Mouse (Mus musculus): ENCODE results near the gene H2-K1.

H2-K1 gene

GRCm38 (mm10) chr17:34000150-34000537 is at the start of gene H2-K1:
Gene H2-K1, minus strand, starts transcription at chr17:34000347.
- peak; percentile 91 for DNase-seq (ENCODE audit: low read depth, low spot score)

GRCm38 (mm10) chr17:34047404-34048050 is 47.4 kb upstream of the H2-K1 start:
- no peak for DNase-seq (ENCODE audit: low read depth, low spot score)

DNA sequence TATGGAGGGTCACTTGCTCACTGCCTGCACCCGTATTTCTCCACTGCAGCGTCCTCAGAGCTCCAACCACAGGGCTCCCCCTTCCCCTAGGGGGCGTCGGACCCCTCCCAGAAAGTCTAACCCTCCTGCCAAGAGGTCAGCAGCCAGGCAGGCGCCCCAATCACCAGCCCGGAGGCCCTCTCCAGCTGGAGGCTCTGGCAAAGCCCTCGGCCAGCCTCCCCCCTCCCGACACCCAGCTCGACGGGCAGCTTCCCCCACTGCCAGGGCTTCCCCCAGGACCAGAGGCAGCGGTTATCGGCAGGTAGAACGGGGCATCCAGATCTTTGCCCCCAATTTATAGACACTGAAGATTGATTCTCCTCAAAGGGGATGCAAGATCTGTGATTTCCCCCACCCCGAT is 45.8 kb upstream of the H2-K1 start:
- DNase-seq (ENCODE audit: low read depth, low spot score), result no peak

DNA sequence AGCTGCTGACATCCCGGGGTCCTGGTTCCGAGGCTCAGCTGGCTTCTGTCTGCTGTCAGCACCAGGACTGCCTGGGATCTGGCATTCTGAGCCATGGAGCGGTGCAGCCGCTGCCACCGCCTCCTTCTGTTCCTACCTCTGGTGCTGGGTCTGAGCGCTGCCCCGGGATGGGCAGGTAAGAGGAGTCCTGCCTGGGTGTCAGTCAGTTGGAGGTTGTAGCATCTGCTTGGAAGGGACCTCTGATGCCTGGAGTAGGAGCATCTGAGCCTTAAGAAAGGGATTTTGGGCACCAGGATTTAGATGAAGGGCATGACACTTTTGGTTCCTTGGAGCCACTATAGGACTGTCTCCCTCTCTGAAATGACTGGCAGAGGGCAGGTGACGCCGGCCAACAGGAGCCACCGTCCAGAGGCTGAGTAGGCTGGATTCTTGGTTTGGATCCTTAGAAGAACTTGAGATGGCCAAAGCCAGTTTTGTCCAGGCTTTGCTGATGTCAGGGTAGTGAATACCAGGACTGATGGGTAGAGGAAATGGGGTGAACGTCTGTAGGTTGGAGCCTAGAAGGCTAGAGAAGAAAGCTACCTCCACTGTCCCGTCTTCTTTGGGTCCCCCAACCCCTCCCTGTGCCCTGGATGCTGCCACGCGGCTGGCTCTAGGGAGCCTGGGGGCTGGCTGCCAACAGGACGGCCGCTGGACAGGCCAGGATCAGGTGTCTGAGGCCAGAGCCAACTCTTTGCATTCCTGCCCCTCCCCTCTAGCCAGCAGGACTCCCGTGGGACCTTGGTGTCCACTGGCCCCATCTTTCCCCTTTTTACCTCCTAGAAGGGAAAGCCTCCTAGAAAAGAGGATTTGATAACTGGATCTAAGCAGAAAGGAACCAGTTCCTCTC is 39.7 kb upstream of the H2-K1 start:
- DNase-seq (ENCODE audit: low read depth, low spot score), result no peak

DNA sequence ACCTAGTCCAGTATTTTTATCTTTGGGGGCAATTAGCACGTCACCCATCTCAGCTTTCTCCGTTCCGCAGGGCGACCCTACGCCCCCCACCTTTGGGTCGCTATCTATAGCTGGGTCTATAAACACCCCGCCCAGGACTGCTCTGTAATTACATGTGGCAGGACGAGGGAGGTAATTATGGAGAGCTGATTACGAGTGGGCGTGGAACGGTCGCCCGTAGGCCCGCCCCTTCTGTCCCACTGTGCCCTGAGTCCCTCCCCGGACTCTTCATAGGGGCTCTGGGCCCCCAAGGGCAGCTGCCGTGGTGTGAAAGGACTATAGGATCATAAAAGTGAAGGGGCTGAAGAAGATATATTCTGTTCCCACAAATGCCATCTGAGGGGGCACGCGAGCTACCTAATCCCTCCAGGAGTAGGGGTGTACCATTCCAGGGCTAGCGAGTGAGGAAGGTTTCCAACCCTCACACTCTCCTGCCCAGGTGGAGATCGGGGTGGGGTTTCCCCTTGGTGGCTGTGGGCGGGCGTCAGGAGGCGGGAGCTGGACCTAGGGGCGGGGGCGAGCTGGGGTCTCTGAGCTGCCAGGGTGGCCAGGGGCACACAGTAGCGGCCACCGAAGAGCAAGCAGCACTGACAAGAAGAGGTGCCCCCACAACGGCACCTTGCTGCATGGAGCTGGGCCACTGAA is 38.9 kb upstream of the H2-K1 start, which contains the start of gene Col11a2:
TSS of gene Col11a2 (plus strand) at position 560 of the 684 bp plus-strand sequence.
- no peak for DNase-seq (ENCODE audit: low read depth, low spot score)

DNA sequence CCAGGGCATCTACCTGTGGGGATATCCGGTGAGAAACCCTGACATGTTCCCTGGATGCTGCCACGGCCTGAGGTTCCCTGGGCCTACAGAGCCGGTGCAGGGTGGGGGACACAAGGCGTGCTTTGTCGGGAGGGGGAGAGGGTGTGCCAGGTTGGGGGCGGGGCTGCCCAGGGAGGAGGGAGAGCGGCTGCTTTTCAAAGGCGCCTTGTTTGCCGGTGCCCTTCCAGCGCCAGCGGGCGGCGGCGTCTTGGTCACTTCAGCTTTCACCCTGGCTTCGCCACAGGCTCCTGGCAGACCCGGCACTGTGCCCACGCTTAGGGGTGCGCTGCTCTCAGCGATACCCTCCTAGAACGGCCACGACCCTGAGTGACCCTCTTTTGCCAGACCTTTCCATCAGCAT is 38.3 kb upstream of the H2-K1 start:
- peak; percentile 89 for DNase-seq (ENCODE audit: low read depth, low spot score)

DNA sequence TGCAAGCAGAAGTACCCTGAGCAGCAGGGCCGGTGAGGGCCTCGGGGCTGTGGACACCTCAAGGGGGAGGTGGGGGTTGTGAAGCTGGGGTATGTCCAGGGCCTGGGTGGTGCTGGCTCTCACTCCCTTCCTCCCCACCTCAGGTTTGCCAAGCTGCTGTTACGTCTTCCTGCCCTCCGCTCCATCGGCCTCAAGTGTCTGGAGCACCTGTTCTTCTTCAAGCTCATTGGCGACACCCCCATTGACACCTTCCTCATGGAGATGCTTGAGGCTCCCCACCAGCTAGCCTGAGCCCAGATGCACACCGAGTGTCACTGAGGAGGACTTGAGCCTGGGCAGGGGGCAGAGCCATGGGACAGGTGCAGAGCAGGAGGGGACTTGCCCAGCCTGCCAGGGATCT is 37.1 kb upstream of the H2-K1 start:
- DNase-seq (ENCODE audit: low read depth, low spot score), result no peak

GRCm38 (mm10) chr17:34036647-34037046 is 36.5 kb upstream of the H2-K1 start:
- DNase-seq (ENCODE audit: low read depth, low spot score), result peak; percentile 58

DNA sequence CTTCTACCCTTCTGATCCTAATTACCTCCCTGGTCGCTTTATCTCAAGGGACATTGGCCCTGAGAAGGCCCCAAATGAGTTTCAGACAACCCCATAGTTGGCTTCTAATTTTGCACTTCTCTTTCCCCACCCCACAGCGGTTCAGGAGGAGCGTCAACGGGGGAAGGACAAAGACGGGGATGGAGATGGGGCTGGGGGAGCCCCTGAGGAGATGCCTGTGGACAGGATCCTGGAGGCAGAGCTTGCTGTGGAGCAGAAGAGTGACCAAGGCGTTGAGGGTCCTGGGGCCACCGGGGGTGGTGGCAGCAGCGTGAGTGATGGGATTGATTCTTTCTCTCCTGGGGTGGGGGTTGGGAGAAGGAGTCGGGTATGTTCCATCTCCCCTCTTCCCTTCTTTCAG is 35.4 kb upstream of the H2-K1 start:
- no peak for DNase-seq (ENCODE audit: low read depth, low spot score)

GRCm38 (mm10) chr17:34034064-34034463 is 33.9 kb upstream of the H2-K1 start:
- peak; percentile 73 for DNase-seq (ENCODE audit: low read depth, low spot score)

DNA sequence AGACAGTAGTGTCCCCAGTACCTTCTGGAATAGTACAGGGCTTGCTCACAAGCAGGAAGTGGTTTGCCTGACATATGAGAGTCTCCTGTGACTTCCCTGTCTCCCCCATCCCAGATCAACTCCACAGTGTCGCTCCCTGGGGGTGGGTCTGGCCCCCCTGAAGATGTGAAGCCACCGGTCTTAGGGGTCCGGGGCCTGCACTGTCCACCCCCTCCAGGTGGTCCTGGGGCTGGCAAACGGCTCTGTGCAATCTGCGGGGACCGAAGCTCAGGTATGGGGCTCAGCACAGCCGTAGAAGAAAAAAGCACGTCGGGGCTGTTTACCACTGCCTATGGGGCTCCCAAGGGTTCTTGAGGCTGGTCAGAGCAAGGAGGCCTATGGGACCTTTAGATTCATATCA is 33.3 kb upstream of the H2-K1 start:
- no peak for DNase-seq (ENCODE audit: low read depth, low spot score)

GRCm38 (mm10) chr17:34032806-34033205 is 32.7 kb upstream of the H2-K1 start:
- DNase-seq (ENCODE audit: low read depth, low spot score), result no peak

GRCm38 (mm10) chr17:34032174-34032632 is 32.1 kb upstream of the H2-K1 start:
- peak; percentile 65 for DNase-seq (ENCODE audit: low read depth, low spot score)

- peak; percentile 99 for DNase-seq (ENCODE audit: low read depth, low spot score)
These were observed 31.5 kb upstream of the H2-K1 start, which contains the start of the genes Slc39a7 and Rxrb for GRCm38 (mm10) chr17:34031465-34032173. Gene Slc39a7, minus strand, starts transcription at chr17:34031682. Gene Rxrb, plus strand, starts transcription at chr17:34031812.

GRCm38 (mm10) chr17:34030861-34031326 is 30.7 kb upstream of the H2-K1 start:
- DNase-seq (ENCODE audit: low read depth, low spot score), result no peak

- no peak for DNase-seq (ENCODE audit: low read depth, low spot score)
These were observed 29.9 kb upstream of the H2-K1 start for GRCm38 (mm10) chr17:34029890-34030595.

- no peak for DNase-seq (ENCODE audit: low read depth, low spot score)
These were observed 29.2 kb upstream of the H2-K1 start for GRCm38 (mm10) chr17:34029150-34029889.

- no peak for DNase-seq (ENCODE audit: low read depth, low spot score)
These were observed 28.5 kb upstream of the H2-K1 start for GRCm38 (mm10) chr17:34028501-34029149.

GRCm38 (mm10) chr17:34027656-34028223 is 27.6 kb upstream of the H2-K1 start, which contains the start of gene H2-Ke6:
Gene H2-Ke6, minus strand, starts transcription at chr17:34028060.
- DNase-seq (ENCODE audit: low read depth, low spot score), result peak; percentile 96
